Mouse (Mus musculus): Measurements from ENCODE around the gene 1810024B03Rik. TPM values are rescaled to one million over a fixed set of nuclear protein-coding genes. Genes with fewer than 3 reads are reported as not detected.
A peak's percentile ranks its signal among the peaks of the same experiment; 100 is the strongest.

Gene 1810024B03Rik
- total and polyA plus RNA-seq, 3 experiments = 0.77 to 1.2 (median 0.93) TPM

DNA sequence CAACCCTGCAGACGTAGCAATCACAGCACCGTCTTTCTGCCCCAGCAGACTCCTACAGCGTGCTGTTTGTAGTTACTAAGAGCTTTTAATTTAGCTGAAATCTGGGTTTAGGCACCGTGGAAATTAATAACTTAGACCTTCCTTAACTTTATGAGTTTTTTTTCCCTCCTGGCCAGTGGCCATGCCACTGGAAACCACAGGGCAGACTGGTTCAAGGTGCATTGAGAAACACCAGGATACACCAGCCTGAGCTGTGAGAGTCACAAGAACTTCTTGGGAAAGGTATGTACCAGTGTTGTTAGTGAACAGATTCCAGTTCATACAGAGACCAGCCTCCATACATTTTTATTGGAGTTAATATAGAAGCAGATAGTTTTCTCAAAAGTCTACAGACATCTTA is 69.6 kb downstream of the 1810024B03Rik start:
- no peak overlapping the region for H3K9ac ChIP-seq (ENCODE audit: insufficient read depth, low read depth)
- no peak overlapping the region for H3K27ac ChIP-seq (ENCODE audit: insufficient read depth, low read depth)
- H3K4me3 ChIP-seq (replicated peaks in 1 of 3; ENCODE audit: low read depth in 2 of 3, low read length in 2 of 3, poor library complexity in 1 of 3) = no peak overlapping the region
- no peak for DNase-seq (ENCODE audit: extremely low read depth)
- in situ Hi-C loops (cut with MboI; ENCODE audit: low pct_ligation_motif_present, low pct_unique_long_range_greater_than_20kb, low sequenced_read_pairs) (no loop called here), dilution Hi-C loops (cut with MboI; ENCODE audit: extremely low pct_ligation_motif_present, extremely low pct_unique_long_range_greater_than_20kb, low sequenced_read_pairs) (no loop called here)
- no peak for TF ChIP-seq SMC3 (IDR thresholded peaks at IDR 0.05; ENCODE audit: low read depth, low read length)
- no peak for TF ChIP-seq TCF12 (IDR thresholded peaks at IDR 0.05; ENCODE audit: low read depth, low read length)
- no peak for TF ChIP-seq ZNF384 (IDR thresholded peaks at IDR 0.05; ENCODE audit: low read depth, low read length)
- TF ChIP-seq ZMIZ1 (IDR thresholded peaks at IDR 0.05; ENCODE audit: low read depth, low read length) = no peak
- no peak for TF ChIP-seq KAT2A (IDR thresholded peaks at IDR 0.05; ENCODE audit: insufficient replicate concordance, low read length)
- TF ChIP-seq HCFC1 (IDR thresholded peaks at IDR 0.05; ENCODE audit: low read depth, low read length) = no peak
- no peak for TF ChIP-seq ETS1 (conservative IDR thresholded peaks at IDR 0.05; ENCODE audit: low read depth, low read length)
- no peak for TF ChIP-seq ELF1 (IDR thresholded peaks at IDR 0.05; ENCODE audit: low read depth, low read length)
- H3K36me3 ChIP-seq (replicated peaks in 1 of 2; ENCODE audit: control insufficient read depth in 1 of 2, insufficient read depth in 1 of 2, low read length in 1 of 2) = peaks cover 19 to 43% of the 10 kb centered on the region in 2 experiments
- H3K9me3 ChIP-seq (replicated peaks; ENCODE audit: low read length) = peaks cover 9% of the 10 kb centered on the region
- H3K4me2 ChIP-seq (ENCODE audit: insufficient read depth, low read depth, poor library complexity, severe bottlenecking) = no peak overlapping the region
- peaks cover 15% of the 10 kb centered on the region for H3K79me2 ChIP-seq (replicated peaks; ENCODE audit: control insufficient read depth, extremely low read depth, insufficient read depth, poor library complexity, severe bottlenecking)
- H3K4me1 ChIP-seq (ENCODE audit: control insufficient read depth in 1 of 2, insufficient read depth in 2 of 2) = peaks cover 15 to 54% of the 10 kb centered on the region in 2 experiments
- H3K27me3 ChIP-seq (replicated peaks) = no peaks in the 10 kb centered on the region

DNA sequence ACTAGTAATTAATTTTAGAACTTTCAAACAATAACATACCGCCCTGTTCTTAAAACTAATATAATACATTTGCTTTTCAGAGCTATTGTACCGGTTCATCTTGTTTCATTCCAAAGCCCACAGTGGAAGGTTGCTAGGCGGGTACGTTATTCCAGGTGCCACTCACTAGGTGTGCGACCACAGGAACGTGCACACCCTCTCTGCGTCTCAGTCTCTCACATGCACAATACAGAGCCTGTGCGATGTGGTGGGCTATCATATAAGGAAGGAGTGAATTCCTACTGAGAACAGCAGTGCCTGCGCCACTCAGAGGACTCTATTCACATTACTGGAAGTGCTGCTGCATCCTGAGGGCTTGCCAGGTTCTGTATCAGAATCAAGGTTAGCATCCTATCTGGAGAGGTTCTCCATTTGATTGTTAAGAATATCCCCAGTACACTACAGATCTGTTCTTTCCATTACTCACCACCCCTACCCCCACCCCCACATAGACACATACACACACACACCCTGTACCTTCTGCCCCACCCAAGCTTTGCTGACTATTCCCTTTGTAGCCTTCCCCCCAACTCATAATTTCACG is 70.2 kb downstream of the 1810024B03Rik start:
- DNase-seq (ENCODE audit: extremely low read depth) = no peak
- TF ChIP-seq SMC3 (IDR thresholded peaks at IDR 0.05; ENCODE audit: low read depth, low read length) (no peak), TBP (conservative IDR thresholded peaks at IDR 0.05; ENCODE audit: low read depth, low read length) (no peak), ETS1 (conservative IDR thresholded peaks at IDR 0.05; ENCODE audit: low read depth, low read length) (no peak)
- H3K4me1 ChIP-seq (ENCODE audit: control insufficient read depth in 1 of 2, insufficient read depth in 2 of 2) = peaks cover 15 to 55% of the 10 kb centered on the region in 2 experiments
- H3K9me3 ChIP-seq (replicated peaks; ENCODE audit: low read length) = peaks cover 9% of the 10 kb centered on the region
- dilution Hi-C loops (cut with MboI; ENCODE audit: extremely low pct_ligation_motif_present, extremely low pct_unique_long_range_greater_than_20kb, low sequenced_read_pairs) = no loop called here
- no peak overlapping the region for H3K27ac ChIP-seq (ENCODE audit: insufficient read depth, low read depth)
- H3K4me2 ChIP-seq (ENCODE audit: insufficient read depth, low read depth, poor library complexity, severe bottlenecking) = no peak overlapping the region
- in situ Hi-C loops (cut with MboI; ENCODE audit: low pct_ligation_motif_present, low pct_unique_long_range_greater_than_20kb, low sequenced_read_pairs) = no loop called here
- H3K4me3 ChIP-seq (replicated peaks in 1 of 3; ENCODE audit: low read depth in 2 of 3, low read length in 2 of 3, poor library complexity in 1 of 3) = no peak overlapping the region
- H3K27me3 ChIP-seq (replicated peaks) = no peaks in the 10 kb centered on the region
- peaks cover 19 to 43% of the 10 kb centered on the region in 2 experiments for H3K36me3 ChIP-seq (replicated peaks in 1 of 2; ENCODE audit: control insufficient read depth in 1 of 2, insufficient read depth in 1 of 2, low read length in 1 of 2)
- no peak overlapping the region for H3K9ac ChIP-seq (ENCODE audit: insufficient read depth, low read depth)
- H3K79me2 ChIP-seq (replicated peaks; ENCODE audit: control insufficient read depth, extremely low read depth, insufficient read depth, poor library complexity, severe bottlenecking) = peaks cover 21% of the 10 kb centered on the region

- in situ Hi-C loops (cut with MboI; ENCODE audit: low pct_ligation_motif_present, low pct_unique_long_range_greater_than_20kb, low sequenced_read_pairs) = no loop called here
- peak overlapping the region; percentile 20 for H3K9ac ChIP-seq (ENCODE audit: insufficient read depth, low read depth)
- peaks cover 19 to 41% of the 10 kb centered on the region in 2 experiments for H3K36me3 ChIP-seq (replicated peaks in 1 of 2; ENCODE audit: control insufficient read depth in 1 of 2, insufficient read depth in 1 of 2, low read length in 1 of 2)
- H3K79me2 ChIP-seq (replicated peaks; ENCODE audit: control insufficient read depth, extremely low read depth, insufficient read depth, poor library complexity, severe bottlenecking) = peaks cover 22% of the 10 kb centered on the region
- peak; percentile 49 for DNase-seq (ENCODE audit: extremely low read depth)
- no peaks in the 10 kb centered on the region for H3K27me3 ChIP-seq (replicated peaks)
- peaks cover 9% of the 10 kb centered on the region for H3K9me3 ChIP-seq (replicated peaks; ENCODE audit: low read length)
- H3K4me3 ChIP-seq (replicated peaks in 1 of 3; ENCODE audit: low read depth in 2 of 3, low read length in 2 of 3, poor library complexity in 1 of 3) = no peak overlapping the region
- no peak for TF ChIP-seq CTCF (conservative IDR thresholded peaks at IDR 0.05 in 1 of 2, IDR thresholded peaks at IDR 0.05 in 1 of 2; ENCODE audit: low read depth in 2 of 2, low read length in 2 of 2)
- no peak for TF ChIP-seq E2F4 (IDR thresholded peaks at IDR 0.05; ENCODE audit: insufficient replicate concordance, low read depth, low read length)
- TF ChIP-seq ELF1 (IDR thresholded peaks at IDR 0.05; ENCODE audit: low read depth, low read length) = peak; percentile 11; the same call in 1 of the 2 replicates
- no peak for TF ChIP-seq RCOR1 (conservative IDR thresholded peaks at IDR 0.05; ENCODE audit: low read depth, low read length)
- TF ChIP-seq IRF4 (IDR thresholded peaks at IDR 0.05; ENCODE audit: low read depth, low read length) = 0 out of 2 replicates have a peak, but pooled peaks have one; percentile 18
- H3K27ac ChIP-seq (ENCODE audit: insufficient read depth, low read depth) = no peak overlapping the region
- peaks cover 16 to 60% of the 10 kb centered on the region in 2 experiments for H3K4me1 ChIP-seq (ENCODE audit: control insufficient read depth in 1 of 2, insufficient read depth in 2 of 2)
- peak overlapping the region; percentile 30; the same call in 1 of the 2 replicates for H3K4me2 ChIP-seq (ENCODE audit: insufficient read depth, low read depth, poor library complexity, severe bottlenecking)
- dilution Hi-C loops (cut with MboI; ENCODE audit: extremely low pct_ligation_motif_present, extremely low pct_unique_long_range_greater_than_20kb, low sequenced_read_pairs) = no loop called here
These were observed 71.1 kb downstream of the 1810024B03Rik start for GRCm38 (mm10) chr2:127136979-127137378.

Other genes with a start within 250 kb of the 1810024B03Rik start
- 5.8 and 6.9 TPM in 2 replicates for gene Ap4e1, start 199.6 kb downstream of the 1810024B03Rik start, total RNA-seq (2012; rRNA removed)
- 9.6 and 10.9 TPM in 2 replicates for gene Ap4e1, start 199.6 kb downstream of the 1810024B03Rik start, total RNA-seq (2014; rRNA removed)
- 9.0 and 10.0 TPM in 2 replicates for gene Ap4e1, start 199.6 kb downstream of the 1810024B03Rik start, polyA plus RNA-seq (2012; ENCODE audit: insufficient read length, low read depth)
- gene Blvra, start 137.6 kb downstream of the 1810024B03Rik start, total RNA-seq (2012; rRNA removed) = 44.4 and 56.5 TPM in 2 replicates
- 69.0 and 78.7 TPM in 2 replicates for gene Blvra, start 137.6 kb downstream of the 1810024B03Rik start, total RNA-seq (2014; rRNA removed)
- 38.4 and 46.7 TPM in 2 replicates for gene Blvra, start 137.6 kb downstream of the 1810024B03Rik start, polyA plus RNA-seq (2012; ENCODE audit: insufficient read length, low read depth)
- 55.3 and 56.0 TPM in 2 replicates for gene Ncaph, start 74.3 kb downstream of the 1810024B03Rik start, total RNA-seq (2012; rRNA removed)
- 74.1 and 86.6 TPM in 2 replicates for gene Ncaph, start 74.3 kb downstream of the 1810024B03Rik start, total RNA-seq (2014; rRNA removed)
- gene Ncaph, start 74.3 kb downstream of the 1810024B03Rik start, polyA plus RNA-seq (2012; ENCODE audit: insufficient read length, low read depth) = 53.4 and 58.2 TPM in 2 replicates
- gene Itpripl1, start 64.8 kb downstream of the 1810024B03Rik start, total RNA-seq (2012; rRNA removed) = 27.5 and 30.6 TPM in 2 replicates
- 15.8 and 19.7 TPM in 2 replicates for gene Itpripl1, start 64.8 kb downstream of the 1810024B03Rik start, total RNA-seq (2014; rRNA removed)
- 21.4 and 23.4 TPM in 2 replicates for gene Itpripl1, start 64.8 kb downstream of the 1810024B03Rik start, polyA plus RNA-seq (2012; ENCODE audit: insufficient read length, low read depth)
- gene Snrnp200, start 106 bp upstream of the 1810024B03Rik start, total RNA-seq (2012; rRNA removed) = 90.3 and 99.0 TPM in 2 replicates
- gene Snrnp200, start 106 bp upstream of the 1810024B03Rik start, total RNA-seq (2014; rRNA removed) = 74.3 and 75.1 TPM in 2 replicates
- gene Snrnp200, start 106 bp upstream of the 1810024B03Rik start, polyA plus RNA-seq (2012; ENCODE audit: insufficient read length, low read depth) = 100 and 102 TPM in 2 replicates
- gene Ciao1, start 39.5 kb upstream of the 1810024B03Rik start, total RNA-seq (2012; rRNA removed) = 72.1 and 79.0 TPM in 2 replicates
- gene Ciao1, start 39.5 kb upstream of the 1810024B03Rik start, total RNA-seq (2014; rRNA removed) = 58.3 and 60.9 TPM in 2 replicates
- gene Ciao1, start 39.5 kb upstream of the 1810024B03Rik start, polyA plus RNA-seq (2012; ENCODE audit: insufficient read length, low read depth) = 74.3 and 74.5 TPM in 2 replicates
- 11.5 and 12.0 TPM in 2 replicates for gene Tmem127, start 39.6 kb upstream of the 1810024B03Rik start, total RNA-seq (2012; rRNA removed)
- gene Tmem127, start 39.6 kb upstream of the 1810024B03Rik start, total RNA-seq (2014; rRNA removed) = 12.3 and 15.8 TPM in 2 replicates
- gene Tmem127, start 39.6 kb upstream of the 1810024B03Rik start, polyA plus RNA-seq (2012; ENCODE audit: insufficient read length, low read depth) = 11.4 and 11.9 TPM in 2 replicates
- 69.0 and 71.4 TPM in 2 replicates for gene Stard7, start 61.9 kb upstream of the 1810024B03Rik start, total RNA-seq (2012; rRNA removed)
- 122 and 135 TPM in 2 replicates for gene Stard7, start 61.9 kb upstream of the 1810024B03Rik start, total RNA-seq (2014; rRNA removed)
- 66.8 and 80.6 TPM in 2 replicates for gene Stard7, start 61.9 kb upstream of the 1810024B03Rik start, polyA plus RNA-seq (2012; ENCODE audit: insufficient read length, low read depth)
- gene Dusp2, start 127.9 kb upstream of the 1810024B03Rik start, total RNA-seq (2012; rRNA removed) = 57.8 and 71.0 TPM in 2 replicates
- 96.6 and 107 TPM in 2 replicates for gene Dusp2, start 127.9 kb upstream of the 1810024B03Rik start, total RNA-seq (2014; rRNA removed)
- gene Dusp2, start 127.9 kb upstream of the 1810024B03Rik start, polyA plus RNA-seq (2012; ENCODE audit: insufficient read length, low read depth) = 68.5 and 81.5 TPM in 2 replicates
- gene Astl, start 130.4 kb upstream of the 1810024B03Rik start, total RNA-seq (2012; rRNA removed) = 0.08 TPM in 1 of 2 replicates, not detected in the other
- not detected in 2 replicates for gene Astl, start 130.4 kb upstream of the 1810024B03Rik start, total RNA-seq (2014; rRNA removed)
- not detected in 2 replicates for gene Astl, start 130.4 kb upstream of the 1810024B03Rik start, polyA plus RNA-seq (2012; ENCODE audit: insufficient read length, low read depth)
- not detected in 2 replicates for gene Adra2b, start 154.9 kb upstream of the 1810024B03Rik start, total RNA-seq (2012; rRNA removed)
- 0.08 TPM in 1 of 2 replicates, not detected in the other for gene Adra2b, start 154.9 kb upstream of the 1810024B03Rik start, total RNA-seq (2014; rRNA removed)
- 0.05 TPM in 1 of 2 replicates, not detected in the other for gene Adra2b, start 154.9 kb upstream of the 1810024B03Rik start, polyA plus RNA-seq (2012; ENCODE audit: insufficient read length, low read depth)
- 0.17 and 0.21 TPM in 2 replicates for gene Gpat2, start 216.9 kb upstream of the 1810024B03Rik start, total RNA-seq (2012; rRNA removed)
- gene Gpat2, start 216.9 kb upstream of the 1810024B03Rik start, total RNA-seq (2014; rRNA removed) = 0.19 TPM in 2 replicates
- gene Gpat2, start 216.9 kb upstream of the 1810024B03Rik start, polyA plus RNA-seq (2012; ENCODE audit: insufficient read length, low read depth) = 0.45 and 0.63 TPM in 2 replicates
- gene Fahd2a, start 236.3 kb upstream of the 1810024B03Rik start, total RNA-seq (2012; rRNA removed) = 8.6 and 9.9 TPM in 2 replicates
- 6.6 and 8.1 TPM in 2 replicates for gene Fahd2a, start 236.3 kb upstream of the 1810024B03Rik start, total RNA-seq (2014; rRNA removed)
- 4.5 and 5.2 TPM in 2 replicates for gene Fahd2a, start 236.3 kb upstream of the 1810024B03Rik start, polyA plus RNA-seq (2012; ENCODE audit: insufficient read length, low read depth)

Measured in CH12.LX (cell line).